Mouse (Mus musculus) regulatory T cell (primary cell): ENCODE data around the gene Paxbp1.

ENCODE experiments used
- in situ Hi-C: fragments of 300-600 bp; cut with MboI, MseI; formaldehyde crosslinking; loops from one replicate; pipeline ENCODE4 v1.15.1; 2025; ENCODE audit warnings: high pct_unique_total_duplicates

The Paxbp1 gene

DNA sequence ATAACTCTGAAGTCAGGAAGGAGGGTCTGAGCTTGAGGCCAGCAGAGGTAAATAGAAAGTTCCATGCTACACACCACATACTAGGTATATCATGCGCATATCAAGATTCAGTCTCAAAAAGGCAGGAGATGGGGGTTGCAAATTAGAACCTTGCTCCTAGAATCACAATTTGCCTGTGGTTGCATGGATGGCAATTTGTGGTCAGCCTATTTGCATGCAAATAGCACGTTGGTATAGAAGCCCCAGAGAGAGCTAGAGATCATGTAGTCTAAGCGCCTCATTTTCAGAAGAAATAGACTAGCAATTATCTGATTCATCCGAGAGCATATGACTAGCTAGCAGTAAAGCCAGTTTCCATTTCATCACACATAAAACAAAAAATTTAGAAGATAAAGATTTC lies 44.5 kb downstream of the Paxbp1 start:
- in situ Hi-C loops, result loop anchor here (25.0 kb wide), 1 partner anchor 763 kb away; no protein-coding TSS in a partner anchor

- in situ Hi-C loops, result no loop called here
Measured at GRCm38 (mm10) chr16:90997822-90998221, 46.5 kb downstream of the Paxbp1 start.

- in situ Hi-C loops, result no loop called here
Measured at GRCm38 (mm10) chr16:90996327-90997243, 47.8 kb downstream of the Paxbp1 start.

DNA sequence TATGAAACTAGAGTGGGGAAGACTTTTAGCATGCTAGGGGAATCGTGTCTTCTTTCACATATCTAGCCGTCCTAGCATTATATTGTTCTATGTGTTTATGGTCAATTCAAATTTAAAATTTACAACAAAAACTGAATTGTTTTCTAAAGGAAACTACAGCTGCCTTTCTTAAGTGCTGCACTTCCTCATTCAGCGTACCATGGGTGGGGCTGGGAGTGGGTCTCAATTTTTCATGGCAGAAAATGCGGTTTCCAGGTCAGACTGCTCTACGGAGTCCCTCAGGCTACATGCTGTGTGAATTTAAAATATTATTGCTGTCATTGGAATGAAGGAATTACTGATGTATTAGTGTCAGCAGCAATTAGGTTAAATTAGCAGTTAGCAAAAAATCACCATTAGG lies 48.8 kb downstream of the Paxbp1 start:
- in situ Hi-C loops, result no loop called here

DNA sequence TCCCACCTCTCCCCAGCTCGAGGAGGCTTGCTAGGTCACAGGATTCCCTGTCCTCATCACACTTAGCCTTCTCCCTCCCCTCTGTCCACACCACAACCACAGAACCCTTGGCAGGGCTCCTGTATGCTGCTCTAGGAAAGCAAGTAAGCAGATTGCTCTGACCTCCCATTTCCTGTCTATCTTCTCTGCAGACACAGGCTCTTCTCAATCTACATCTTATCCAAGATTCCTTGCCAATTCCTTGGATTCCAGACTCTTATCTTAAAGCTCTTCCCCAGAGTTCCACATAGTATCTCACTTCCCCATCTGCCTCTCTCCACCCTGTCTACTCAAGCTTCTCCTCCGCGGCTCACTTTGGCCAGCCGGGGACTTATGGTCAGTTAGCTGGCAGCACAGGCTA lies 49.3 kb downstream of the Paxbp1 start:
- in situ Hi-C loops, result no loop called here

- in situ Hi-C loops, result no loop called here
Measured at GRCm38 (mm10) chr16:90989162-90989561, 55.2 kb downstream of the Paxbp1 start.

GRCm38 (mm10) chr16:90988665-90989064 lies 55.7 kb downstream of the Paxbp1 start:
- in situ Hi-C loops, result no loop called here

- in situ Hi-C loops, result no loop called here
Measured at GRCm38 (mm10) chr16:90988039-90988438, 56.3 kb downstream of the Paxbp1 start.

DNA sequence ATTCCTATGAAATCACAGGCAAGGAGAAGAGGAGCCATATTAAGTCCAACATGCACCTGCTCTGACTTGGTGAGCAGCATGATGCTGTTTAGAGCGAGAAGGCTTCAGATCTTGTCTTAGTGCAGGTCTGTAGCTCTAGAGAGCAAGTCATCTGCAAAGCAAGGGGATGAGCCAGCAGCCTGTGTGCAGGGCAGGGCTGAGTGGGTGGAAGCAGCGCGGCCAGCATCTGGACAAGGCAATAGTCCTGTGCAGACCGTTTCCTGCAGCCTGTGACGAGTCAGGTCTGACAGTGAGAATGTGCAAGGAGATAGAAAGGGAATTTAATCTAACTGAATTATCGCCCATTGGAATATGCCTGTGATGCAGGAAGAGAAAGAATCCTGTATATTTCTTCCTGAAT lies 73.3 kb downstream of the Paxbp1 start:
- in situ Hi-C loops, result no loop called here

DNA sequence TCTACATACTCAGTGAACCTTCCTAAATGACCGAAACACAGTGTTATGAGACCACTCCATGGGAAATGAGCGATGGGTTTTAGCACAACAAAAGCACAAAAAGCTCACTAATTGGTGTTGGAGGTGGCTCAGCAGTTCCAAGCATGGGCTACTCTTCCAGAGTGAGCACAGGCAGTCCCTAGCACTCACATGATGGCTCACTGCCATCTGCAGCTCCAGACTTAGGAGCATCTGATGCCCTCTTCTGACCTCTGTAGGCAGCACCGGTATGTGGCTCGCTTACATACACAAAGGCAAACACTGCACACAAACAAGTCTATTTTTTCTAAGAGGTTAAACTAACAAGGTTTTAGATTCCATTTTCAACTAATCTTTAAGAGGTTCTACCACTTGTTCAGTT lies 78.1 kb downstream of the Paxbp1 start:
- in situ Hi-C loops, result no loop called here

GRCm38 (mm10) chr16:90964302-90964701 lies 80.0 kb downstream of the Paxbp1 start:
- in situ Hi-C loops, result no loop called here
